Mouse (Mus musculus): ENCODE data around the gene Rasgef1b.

Rasgef1b gene

DNA sequence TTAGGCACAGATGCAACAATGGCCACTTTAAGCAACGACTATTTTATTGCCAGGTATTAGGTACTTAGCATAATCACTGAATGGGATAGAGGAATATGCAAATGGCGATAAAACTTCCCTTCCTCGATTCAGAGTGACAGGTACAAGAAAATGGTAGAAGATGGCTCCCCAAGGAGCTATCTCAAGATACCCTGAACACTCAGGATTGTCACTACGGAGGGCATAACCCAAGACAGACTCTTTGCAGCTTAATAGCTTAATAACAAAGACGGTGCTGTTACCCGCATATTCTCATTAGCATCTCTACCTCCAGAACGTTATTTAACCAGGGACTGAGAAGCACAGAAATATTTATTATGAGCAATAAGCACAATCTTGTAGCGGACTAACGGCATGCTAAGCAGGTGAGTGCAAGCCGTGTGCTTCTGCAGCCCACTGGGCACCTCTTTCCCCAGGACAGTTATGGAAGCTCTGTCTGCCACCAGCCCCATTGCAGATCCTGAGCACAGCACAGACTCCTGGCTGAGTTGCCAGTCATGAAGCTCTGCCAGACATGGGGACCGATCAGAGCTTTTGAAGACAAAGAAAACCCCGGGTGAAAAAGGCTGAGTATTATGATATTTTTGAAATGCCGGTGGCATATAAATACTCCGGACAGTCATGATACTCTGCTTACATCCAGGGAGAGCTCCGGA lies 122.6 kb downstream of the Rasgef1b start:
- DNase-seq (ENCODE audit: low read depth, low spot score), result no peak

DNA sequence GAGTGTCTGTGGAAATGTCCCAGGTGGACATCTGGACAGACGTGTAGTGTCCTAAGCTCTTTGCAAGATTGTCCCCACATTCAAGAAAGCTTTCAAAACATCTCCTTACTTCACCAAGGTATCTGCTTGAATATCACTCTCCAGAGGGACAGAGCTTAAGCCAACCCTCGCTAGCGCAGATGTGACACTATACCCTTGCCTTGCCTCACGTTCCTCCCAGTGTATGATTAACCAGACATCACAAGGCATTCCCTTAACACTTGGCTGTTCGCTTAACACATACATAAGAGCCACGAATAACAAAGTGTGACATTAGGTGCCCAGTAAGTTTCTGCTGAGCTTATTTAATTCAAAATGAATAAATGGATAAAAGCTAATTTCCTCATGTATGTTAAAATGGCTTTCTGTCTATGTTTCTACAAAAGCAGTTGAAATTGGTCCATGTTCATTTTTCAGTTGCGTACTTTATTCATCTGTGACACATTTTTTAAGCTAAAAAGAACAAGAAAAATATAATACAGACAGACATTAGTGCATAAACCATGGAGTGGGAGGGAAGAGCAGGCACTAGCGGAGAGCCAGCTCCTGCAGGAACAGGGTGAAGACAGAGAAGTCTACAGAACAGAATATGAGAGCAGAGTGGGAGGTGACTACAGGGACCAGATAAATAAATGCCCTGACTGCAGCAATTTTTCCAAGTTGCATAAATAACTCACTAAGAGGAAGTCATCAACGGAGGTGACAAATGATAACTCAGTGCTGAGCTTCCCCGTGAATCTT lies 126.4 kb downstream of the Rasgef1b start:
- no peak for DNase-seq (ENCODE audit: low read depth, low spot score)

DNA sequence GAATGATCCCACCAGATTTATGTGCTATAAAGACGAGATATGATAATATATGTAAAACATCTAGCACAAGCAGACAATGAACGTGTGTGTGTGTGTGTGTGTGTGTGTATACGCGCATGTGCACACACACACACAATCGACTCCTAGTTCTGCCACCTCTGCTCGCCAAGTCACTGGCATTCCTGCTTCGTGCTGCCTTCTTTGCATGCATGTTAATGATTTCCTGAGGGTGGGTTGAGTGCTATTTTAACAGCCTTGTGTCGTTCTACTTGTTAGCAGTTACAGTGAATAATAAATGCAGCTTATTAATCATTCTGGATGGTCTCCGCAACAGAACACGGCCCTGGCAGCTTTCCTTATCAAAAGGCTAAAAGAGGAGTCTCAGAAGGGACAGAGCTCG lies 129.5 kb downstream of the Rasgef1b start:
- no peak for DNase-seq (ENCODE audit: low read depth, low spot score)

DNA sequence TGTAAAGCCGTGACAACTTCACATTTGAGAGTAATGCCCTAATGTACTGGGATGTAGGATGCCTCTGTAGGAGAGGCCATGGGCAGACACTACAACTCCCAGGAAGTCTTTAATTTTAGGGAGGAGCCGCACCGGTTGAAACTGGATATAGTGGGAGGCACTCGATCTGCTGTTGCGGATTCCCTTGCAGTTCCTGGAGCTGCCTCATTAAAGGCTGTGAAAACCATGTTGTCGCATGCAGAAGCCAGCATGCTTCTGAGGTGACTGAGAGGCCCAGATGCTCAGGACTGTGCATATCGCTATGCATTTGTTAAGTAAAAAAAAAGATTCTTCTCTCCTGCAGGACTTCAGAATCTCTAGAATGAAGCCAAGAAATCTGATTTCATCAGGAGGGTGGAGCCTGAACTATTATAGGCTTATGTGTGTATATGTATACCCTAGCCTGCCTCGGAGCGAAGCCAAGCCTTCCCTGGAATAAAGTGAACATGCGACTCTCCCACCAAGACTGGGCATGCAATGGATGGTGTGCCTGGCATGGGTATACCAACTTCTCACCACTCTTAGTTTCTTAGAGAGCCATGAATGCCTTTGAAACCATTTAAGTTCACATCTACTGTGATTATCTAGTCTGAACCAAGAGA lies 130.3 kb downstream of the Rasgef1b start:
- no peak for DNase-seq (ENCODE audit: low read depth, low spot score)

- no peak for DNase-seq (ENCODE audit: low read depth, low spot score)
Observed at GRCm38 (mm10) chr5:99597701-99598100, 131.2 kb downstream of the Rasgef1b start.

- no peak for DNase-seq (ENCODE audit: low read depth, low spot score)
Observed at GRCm38 (mm10) chr5:99591348-99591747, 137.5 kb downstream of the Rasgef1b start.

DNA sequence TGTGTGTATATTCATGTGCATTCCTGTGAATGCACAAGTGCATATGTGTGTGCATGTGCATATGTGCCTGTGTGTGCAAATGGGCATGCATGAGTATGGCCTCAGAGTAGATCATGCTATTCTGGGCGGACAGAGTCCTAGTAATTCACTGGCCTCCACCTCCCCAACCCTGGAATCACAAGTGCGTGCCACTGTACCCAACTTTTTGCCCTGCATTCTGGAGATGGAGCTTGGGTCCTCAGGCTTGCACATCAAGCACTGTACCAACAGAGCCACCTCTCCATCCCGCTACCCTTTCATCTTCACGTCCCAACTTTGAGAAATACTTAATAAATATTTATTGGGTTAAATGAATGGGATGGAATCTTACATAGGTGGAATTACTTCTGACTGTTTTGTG lies 138.3 kb downstream of the Rasgef1b start:
- no peak for DNase-seq (ENCODE audit: low read depth, low spot score)

- no peak for DNase-seq (ENCODE audit: low read depth, low spot score)
Observed at GRCm38 (mm10) chr5:99587994-99588393, 140.9 kb downstream of the Rasgef1b start.

DNA sequence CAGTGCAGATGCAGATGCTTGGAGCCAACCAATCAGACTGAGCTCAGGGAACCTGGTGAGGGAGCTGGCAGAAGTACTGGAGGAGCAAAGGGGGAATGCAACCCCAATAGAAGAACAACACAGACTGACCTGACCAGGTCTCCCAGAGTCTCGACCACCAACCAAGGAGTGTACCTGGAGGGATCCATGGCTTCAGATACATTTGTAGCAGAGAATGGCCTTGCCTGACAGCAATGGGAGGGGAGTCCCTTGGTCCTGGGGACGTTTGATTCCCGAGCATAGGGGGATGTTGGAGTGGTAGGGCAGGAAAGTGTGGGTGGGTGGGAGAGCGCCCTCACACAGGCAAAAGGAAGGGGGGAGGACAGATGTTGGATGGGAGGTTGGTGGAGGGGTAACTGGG lies 141.3 kb downstream of the Rasgef1b start:
- no peak for DNase-seq (ENCODE audit: low read depth, low spot score)

- no peak for DNase-seq (ENCODE audit: low read depth, low spot score)
Observed at GRCm38 (mm10) chr5:99586287-99586686, 142.6 kb downstream of the Rasgef1b start.

DNA sequence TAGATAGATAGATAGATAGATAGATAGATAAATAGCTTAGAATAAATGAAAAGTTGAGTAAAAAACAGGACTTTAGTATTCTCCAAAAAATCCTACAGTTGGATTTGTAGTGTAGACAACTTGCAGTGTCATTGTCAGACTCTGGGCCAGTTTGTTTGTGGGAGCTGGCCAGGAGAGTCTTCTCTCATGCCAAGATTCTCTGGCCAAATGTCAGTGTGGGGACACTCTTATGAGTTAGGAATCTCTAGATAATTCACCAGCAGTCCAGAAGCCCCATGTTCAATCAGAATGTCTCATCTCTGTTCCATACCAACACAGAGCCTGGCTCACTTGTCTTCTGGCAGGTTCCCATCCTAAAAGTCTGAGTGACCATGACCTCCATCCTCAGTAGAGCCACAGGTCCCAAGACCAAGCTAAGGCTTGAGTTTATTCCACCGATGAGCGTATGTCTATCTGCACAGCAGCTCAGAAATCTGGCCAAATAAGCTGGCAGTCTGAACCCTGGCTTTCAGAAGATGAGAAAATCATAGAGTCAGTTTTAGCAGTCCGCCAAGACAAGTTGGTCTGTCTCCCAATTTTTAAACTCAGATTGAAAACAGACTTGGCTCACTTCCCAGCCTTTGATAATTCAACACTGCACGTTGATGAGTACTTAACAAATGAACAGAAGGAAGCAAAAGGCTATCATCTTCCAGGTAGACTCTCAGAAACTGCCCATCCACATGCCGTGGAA lies 143.5 kb downstream of the Rasgef1b start:
- no peak for DNase-seq (ENCODE audit: low read depth, low spot score)

GRCm38 (mm10) chr5:99584266-99584665 lies 144.6 kb downstream of the Rasgef1b start:
- no peak for DNase-seq (ENCODE audit: low read depth, low spot score)

DNA sequence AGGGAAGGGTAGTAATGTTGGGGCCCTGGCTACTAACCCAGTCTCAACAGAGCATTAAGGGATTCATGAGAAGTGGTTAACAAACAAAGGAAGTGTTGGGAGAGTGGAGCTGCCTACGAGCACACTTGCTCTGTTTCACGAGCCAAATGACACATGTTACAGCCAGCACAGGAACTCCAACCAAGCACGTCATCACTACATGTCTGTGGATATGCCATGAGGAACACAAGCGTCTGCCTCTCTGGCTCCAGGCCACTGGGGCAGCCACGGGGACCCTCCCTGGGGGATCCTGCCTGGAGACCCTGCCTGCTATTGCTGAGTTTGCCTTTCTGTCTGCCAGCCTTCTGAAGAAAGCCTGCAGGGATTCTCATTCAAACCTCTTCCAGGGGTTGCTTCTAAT lies 146.8 kb downstream of the Rasgef1b start:
- no peak for DNase-seq (ENCODE audit: low read depth, low spot score)

DNA sequence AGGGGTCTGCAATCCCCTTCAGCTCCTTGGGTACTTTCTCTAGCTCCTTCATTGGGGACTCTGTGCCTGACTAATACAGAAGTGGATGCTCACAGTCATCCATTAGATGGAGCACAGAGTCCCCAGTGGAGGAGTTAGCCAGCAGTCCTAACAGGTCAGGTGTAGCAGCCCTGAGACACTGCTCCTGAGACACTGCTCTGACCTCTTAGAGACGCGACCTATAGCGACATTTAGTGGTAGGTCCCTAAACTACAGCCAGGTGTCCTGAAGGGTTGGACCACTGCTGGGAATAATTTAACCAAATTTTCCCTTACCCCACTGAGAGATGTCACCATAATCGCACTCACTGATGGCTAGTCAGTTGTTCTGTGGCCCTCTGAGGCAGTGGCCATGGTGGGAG lies 150.2 kb downstream of the Rasgef1b start:
- DNase-seq (ENCODE audit: low read depth, low spot score), result no peak

DNA sequence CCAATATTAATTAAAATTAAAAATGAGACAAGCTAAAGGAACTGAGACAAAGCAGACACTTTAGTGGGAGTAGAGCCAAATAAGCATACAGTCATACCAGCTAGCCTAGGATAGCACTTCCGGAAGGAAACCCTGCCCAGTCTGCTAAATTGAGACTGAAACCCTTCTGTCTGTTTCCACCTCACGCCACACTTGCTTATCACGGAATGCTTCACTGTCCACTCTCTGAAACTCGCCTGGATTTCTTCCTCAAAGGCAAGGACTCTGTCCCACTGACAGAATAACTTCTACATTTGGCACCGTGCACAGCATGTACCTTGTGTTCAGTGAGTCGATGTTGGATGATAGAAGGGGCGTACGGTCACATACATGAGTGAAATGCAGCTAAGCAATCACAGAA lies 153.0 kb downstream of the Rasgef1b start:
- DNase-seq (ENCODE audit: low read depth, low spot score), result no peak

- DNase-seq (ENCODE audit: low read depth, low spot score), result no peak
Observed at GRCm38 (mm10) chr5:99564501-99565323, 164.2 kb downstream of the Rasgef1b start.

GRCm38 (mm10) chr5:99562096-99562495 lies 166.8 kb downstream of the Rasgef1b start:
- DNase-seq (ENCODE audit: low read depth, low spot score), result no peak

- no peak for DNase-seq (ENCODE audit: low read depth, low spot score)
Observed at GRCm38 (mm10) chr5:99559814-99560213, 169.1 kb downstream of the Rasgef1b start.

GRCm38 (mm10) chr5:99558231-99558630 lies 170.6 kb downstream of the Rasgef1b start:
- no peak for DNase-seq (ENCODE audit: low read depth, low spot score)

GRCm38 (mm10) chr5:99552645-99553044 lies 176.2 kb downstream of the Rasgef1b start:
- no peak for DNase-seq (ENCODE audit: low read depth, low spot score)
